Mouse (Mus musculus) thymus, postnatal 10 days (tissue): ENCODE results near the gene Espn.

ENCODE experiments used
- DNase-seq, 2 experiments: peaks; one replicate each; pipeline ENCODE4 v3.0.0; 2021; ENCODE audit warnings: low spot score in 2 of 2

The Espn gene

DNA sequence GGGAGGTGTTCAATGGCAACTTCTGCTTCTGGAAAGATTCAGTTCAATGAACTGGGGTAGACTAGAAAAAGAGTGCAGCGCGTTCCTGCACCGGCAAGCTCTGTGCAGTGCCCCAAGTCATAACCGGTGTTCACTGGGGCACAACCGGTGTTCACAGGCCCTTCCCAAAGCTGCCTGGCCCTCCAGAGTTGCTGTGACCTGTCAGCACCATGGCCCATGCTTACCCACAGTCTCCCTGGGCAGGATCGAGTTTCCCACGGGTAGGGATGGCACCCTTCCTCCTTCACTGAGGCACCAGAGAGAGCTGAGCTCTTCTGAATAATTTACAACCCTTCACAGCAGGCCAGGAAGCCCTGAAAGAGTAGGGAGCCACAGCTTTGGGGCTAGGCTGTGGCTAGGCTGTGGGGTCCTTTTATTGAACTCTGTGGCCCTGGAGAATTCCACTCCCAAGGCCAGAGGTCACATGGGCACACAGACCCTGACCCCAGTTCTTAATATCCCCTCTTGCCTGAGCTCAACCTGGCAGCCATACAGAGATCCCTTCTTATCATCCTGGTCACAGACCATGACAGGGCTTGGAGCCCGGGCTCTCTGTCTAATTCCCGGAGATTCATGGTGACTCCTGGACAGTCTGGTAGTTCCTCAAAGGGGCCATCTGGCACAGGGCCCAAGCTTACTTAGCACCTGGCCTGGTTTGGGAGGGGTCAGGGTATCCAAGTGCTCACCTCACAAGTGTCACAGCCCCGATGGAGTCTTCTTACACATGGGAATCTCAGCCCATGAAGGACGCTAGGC is 5.9 kb downstream of the Espn start:
- DNase-seq = no peak

DNA sequence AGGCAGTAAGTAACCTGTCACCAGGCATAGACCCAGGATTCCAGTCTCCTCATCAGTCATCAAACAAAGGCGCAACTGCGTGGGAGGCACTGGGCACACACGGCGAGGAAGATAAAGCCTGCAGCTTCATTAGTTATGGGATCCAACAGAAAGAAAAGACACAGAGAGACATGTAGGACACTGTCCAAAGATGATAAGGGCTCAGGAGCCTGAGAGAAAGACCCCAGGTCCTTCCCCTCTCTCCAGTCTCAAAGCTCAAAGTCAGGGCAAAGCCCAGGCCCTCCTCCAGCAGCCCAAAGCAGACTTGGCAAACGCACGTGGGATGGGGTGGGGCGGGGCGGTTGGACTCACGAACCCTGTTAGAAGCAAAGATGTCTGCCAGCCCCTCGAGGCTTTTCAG is 6.7 kb downstream of the Espn start:
- no peak for DNase-seq

DNA sequence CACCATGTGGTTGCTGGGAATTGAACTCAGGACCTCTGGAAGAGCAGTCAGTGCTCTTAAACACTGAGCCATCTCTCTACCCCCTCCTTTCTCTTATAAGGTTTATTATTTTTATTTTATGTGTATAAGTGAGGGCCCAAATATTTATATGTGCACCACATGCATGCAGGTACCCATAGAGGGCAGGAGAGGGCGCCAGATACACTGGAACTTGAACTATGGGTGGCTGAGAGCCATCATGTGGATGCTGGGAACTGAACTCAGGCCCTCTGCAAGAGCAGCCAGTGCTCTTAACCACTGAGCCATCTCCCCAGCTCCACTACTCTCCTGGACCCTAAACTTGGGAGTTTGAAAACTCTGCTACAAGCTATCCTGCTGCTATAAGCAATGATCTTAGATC is 8.5 kb downstream of the Espn start:
- no peak for DNase-seq

DNA sequence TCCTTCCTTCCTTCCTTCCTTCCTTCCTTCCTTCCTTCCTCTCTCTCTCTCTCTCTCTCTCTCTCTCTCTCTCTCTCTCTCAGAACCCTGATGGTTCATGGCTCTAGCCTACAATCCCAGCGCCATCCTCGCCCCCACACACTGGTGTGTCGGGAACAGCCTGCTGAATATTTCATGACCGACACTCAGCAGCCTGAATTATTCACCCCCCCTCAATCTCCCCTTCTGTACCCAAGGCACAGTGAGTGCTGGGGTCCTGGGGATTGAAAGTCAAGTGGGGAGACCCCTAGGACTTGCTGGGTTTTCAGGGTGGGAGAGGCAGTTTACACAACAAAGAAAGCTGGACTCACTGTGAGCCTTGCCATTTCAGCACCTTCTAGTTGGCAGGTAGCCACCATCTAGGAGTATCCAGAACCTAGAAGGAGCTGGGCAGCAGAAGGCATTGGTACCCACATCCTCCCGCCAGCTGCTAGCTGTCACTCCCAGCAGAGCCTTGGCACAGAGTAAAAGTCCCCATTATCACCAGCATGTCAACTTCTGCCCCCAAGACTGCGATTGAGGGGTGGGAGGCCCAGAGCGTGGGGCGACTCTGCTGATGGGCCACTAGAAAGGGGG is 10.5 kb downstream of the Espn start:
- no peak for DNase-seq

DNA sequence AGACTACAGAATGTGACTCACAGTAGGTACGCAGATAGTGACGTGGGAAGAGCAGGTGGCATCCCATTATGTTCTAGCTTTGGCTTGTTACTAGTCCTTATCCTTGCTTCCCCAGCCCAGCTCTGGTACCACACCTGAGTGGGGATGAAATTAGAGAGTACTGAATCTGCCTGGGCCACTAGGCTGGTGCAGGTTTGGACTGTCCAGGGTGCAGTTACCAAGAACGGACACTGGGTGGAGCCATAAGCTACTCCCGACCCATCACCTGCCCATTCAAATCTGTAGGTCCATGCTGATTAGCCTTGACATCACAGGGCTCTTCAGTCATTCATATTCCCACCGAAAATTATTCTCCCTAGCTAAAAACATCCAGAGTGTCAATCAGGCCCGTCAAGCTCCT is 11.7 kb downstream of the Espn start:
- peak in 1 of 2 experiments; percentile 58 for DNase-seq

DNA sequence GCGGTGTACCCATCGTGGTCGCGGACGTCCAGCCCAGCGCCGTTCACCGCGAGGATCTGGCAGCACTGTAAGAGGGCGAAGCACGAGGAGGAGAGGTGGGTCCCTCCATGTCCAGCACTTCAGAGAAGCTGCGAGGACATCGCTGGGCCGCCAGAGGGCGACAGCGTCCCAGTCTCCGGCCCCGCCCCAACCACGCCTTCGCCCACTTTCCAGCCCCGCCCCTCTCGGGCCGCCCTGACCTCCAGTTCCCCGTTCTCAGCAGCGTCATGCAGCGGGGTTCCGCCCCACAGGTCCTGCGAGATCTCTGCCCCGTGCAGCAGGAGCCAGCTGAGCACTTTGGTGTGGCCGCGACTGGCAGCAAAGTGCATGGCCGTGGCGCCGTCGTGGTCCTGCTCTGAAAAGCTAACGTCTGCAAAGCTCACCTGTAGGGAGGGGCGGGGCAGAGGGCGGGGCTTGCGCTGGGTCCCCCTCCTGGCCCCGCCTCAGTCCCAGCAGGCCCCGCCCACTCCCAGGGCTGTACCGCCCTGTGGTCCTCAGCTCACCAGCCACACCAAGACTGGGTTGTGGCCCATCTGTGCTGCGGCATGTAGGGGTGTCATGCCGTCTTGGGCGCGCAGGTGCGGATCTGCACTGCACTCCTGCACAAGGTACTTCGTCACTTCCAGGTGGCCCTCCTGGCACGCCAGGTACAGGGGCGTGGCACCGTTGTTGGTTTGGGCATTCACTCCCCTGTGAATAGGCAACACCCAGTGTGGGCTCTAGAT is 13.5 kb downstream of the Espn start:
- peak; percentile 62 to 71 for DNase-seq

DNA sequence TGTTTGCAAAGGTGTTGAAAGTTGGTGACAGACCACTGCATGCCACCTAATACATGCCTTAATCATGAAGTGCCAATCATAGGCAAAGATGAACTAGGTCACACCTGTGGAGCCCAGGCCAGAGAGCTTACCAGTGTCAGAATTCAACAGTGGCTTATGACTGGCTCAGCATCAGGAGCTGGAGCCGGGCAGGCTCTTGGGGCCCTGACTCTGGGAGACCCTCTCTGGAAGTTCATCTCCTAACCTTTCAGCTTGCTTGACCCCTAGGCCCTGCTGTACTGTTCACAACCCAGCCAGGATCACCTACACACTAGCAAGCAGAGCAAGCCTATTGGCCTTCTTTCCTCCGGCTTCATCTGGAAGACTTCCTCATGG is 15.3 kb downstream of the Espn start:
- DNase-seq = no peak

DNA sequence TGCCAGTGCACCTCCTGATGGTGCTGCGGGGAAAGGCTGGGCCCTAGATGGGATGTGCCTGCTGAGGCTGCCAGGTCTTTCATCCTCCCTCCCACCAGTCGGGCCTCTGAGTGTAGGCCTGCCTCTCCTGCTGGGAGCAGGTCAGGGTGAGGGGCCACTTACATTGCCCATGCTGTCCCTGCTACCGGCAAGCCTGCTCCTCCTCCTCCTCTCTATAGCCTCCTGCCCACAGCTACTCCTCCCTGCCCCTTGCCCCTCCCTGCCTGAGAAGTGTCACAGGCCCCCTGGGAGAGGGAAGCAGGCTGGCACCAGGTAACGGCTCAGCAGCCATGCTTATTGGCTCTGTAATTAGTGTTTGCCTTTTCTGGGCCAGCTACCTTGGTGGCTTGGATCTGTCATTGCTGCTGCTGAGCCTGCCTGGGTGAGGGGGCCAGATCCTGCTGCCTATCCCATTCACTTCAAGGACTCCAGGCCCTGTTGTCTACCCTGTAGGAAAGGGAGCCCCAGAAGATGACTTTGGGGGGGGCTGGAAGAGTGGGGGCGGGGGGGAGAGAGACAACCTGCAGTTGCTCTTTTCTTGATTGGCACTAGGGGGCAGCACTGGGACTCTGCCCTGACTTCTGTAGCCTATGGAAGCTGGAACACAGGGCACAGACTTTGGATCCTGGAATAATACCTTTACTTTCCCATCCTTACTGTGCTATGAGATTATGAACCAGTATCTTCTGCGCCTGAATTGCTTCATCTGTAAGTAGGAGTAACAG is 15.9 kb downstream of the Espn start:
- DNase-seq = peak in 1 of 2 experiments; percentile 42

DNA sequence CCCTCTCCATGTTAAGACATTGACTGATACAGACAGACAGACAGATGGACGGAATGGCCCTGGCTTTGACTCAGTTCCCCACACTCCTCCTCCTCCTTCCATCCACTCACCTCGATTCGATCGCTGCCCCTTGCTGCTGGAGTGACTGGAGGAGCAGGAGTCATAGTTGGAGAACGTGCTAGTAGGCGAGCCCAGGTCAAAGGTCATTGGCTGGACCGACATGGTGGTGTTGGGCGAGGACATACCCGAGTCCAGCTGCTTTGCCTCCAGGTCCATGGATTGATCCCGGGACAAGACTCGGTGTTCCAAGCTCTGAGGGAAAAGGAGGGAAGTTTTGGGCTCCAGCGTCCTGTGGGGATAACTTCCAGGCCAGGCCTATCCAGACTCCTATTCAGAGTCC is 16.8 kb downstream of the Espn start:
- DNase-seq = no peak

DNA sequence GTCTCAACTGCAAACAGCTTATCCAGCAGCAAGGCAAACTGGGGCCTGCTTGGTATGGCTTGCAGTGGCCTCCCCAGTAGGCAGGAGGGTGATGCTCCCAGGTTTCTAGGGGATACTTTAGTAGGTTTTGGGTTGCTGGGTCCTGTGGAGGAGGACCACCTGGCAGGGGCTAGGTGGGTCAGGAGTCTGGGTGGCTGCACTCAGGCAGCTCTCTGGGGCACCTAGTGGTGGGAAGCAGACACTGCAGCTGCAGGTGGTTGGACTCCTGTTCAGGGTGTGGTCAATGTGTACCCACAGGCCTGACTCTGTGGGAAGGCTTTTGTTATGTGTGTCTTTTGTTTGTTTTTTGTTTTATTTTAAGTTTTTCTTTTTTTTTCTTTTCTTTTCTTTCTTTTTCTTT is 17.7 kb downstream of the Espn start:
- peak; percentile 56 to 75 for DNase-seq

DNA sequence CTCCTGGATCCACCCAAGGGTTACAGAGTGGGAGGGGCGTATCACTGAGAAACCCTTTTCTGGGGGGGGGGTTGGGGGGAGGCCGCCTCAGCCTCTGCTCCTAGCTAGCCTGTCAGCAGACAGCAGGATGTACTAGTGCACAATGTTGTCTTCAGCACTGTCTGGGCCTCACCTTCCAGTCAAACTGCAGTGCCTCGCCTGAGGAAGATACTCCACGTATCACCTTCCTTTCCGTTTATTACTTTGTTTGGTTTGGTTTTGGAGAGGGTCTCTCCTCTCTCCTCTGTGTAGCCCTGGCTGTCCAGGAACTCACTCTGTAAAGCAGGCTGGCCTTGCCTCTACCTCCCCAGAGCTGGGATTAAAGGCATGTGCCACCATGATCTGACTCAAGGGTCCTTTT is 19.0 kb downstream of the Espn start:
- DNase-seq = no peak

DNA sequence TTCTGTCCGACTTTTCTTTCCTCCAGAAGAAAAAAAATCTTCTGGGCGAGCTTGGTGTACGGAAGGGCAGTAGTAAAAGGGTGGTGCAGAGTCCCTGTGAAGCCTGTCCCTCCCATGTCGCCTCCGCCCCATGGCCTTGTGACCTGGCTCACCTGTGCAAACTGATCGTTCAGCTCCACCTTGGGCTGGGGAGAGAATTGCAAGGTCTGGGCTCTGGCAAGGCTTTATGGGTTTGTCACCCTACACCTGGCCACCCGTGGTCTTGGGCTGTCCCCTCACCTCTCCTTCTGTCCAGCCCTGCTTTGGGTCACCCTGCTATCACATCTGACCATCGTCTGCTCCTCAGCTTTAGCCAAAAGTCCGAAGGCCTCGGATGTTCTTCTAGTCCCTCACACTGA is 19.4 kb downstream of the Espn start:
- DNase-seq = no peak

DNA sequence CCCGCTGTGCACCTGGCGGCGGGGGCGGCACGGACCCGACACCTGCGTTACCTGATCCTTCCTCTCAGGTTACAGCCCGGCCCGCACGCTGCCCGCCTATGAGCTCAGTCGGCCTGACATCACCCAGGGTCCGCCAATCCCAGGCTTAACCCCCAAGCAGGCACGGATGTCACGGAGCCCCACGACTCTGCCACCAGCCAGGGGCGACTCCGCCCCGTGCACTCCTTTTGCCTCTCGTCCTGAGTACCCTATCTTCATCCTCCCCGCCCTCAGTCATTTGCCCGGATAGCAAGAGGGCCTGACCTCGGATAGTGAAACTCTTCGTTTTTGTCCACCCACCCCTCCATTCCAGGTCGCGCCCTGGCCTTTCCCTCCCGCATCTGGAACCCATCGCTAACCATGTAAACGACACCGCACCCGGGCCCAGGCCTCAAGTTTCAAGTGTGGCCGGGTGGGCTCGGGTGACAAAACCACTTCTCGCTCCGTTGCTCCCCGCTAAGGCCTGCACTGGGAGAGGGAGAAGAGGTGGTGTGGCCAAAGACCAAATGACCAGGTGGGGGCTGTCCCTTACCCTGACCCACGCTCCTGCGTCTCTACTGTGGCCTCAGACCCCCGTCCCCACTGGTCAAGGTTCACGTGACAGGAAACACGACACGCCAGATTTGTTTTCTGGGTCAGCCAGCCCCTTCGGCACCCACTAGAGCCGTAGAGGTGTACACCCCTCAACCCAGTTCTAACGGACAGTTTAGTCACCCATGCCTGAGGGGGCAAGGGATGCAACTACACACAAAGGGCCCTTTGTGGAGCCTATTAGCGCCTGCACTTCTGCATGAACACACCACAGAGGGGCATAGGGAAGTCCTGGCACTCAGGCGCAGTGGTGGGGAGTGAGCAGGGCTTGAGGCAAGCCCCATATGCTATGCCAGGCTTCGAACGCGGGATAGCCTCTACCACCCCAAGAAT is 20.1 kb downstream of the Espn start:
- no peak for DNase-seq

DNA sequence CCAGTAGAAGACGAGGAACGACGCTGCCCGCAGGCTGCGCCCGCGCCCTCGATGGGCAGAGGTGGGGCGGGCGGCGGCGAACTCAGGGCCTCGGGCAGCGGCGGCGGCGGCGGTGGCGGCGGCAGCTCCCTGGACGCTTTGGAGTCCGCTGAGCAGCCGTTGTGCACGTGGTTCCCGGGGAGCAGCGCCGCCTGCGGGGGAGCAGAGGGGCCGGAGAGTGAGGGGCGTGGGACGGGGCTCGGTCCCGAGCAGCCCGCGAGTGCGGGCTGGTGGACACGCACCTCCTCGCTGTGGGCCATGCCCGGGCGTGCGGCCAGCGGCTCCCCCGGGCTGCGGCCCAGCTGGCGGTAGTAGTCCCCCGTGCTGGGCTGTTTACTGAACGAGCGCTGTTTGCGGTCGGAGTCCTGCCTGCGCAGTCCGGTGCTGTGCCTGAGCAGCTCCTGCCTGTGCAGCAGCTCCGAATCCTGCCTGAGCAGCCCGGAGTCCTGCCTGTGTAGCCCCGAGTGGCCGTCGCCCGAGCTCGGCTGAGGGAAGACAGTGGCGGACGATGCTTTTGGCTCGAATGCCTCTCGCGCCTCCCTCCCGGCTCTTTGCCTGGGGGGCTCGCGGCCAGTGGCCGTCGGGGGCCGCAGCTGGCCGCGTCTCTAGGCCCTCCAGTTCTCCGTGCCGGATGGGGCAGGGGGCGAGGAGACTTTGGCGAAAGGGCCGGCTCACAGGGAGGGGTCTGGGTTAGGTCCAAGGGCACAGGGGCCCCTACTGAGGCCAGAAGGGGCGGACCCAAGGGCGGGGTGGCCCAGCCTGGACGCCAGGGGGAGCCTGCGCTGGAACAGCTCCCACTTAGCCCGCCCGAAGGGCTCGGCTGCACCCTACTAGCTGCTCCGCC is 21.2 kb downstream of the Espn start:
- DNase-seq = no peak

DNA sequence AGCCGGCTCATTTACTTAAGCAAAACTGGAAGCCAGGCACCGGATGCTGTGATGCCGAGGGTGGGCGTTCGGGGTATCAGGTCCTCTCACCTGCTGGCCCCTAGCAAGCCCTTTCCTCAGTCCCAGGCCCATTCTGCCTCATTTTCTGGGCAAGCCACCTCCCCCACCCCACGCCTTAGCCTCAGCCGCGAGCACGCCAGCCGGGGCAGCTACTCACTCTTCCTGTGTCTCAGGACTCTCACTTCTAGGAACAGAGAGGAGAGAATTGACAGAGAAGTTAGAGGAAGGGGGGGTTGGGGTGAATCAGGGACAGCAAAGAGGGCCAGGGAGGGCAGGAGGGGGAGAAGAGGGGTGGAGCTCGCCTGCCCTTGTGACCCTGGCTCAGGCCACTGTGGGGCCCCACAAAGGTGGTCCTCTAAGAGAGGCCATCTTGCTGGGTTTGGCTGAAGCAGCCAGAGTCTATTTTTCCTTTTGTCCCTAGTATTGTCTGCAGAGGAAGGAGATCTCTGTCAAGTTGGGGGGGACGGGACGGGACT is 22.7 kb downstream of the Espn start:
- DNase-seq = no peak

DNA sequence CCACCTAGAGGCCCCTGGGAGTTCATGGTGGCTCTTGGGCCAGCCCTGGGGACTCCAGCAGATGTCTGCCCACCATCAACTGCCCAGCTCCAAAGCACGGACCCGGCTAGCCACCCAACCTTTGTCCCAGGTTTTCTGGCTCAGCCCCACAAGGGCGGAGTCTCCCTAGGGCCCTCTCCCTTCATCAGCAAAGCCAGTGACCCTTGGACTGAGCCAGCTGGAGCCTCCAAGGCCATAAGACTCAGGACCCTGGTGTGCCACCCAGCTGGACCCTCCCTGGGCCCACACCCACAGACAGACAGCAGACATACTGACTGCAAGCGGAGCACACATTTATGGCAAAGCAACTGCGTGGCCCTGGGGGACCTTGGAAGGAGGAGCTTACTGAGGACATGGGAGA is 23.4 kb downstream of the Espn start:
- no peak for DNase-seq

DNA sequence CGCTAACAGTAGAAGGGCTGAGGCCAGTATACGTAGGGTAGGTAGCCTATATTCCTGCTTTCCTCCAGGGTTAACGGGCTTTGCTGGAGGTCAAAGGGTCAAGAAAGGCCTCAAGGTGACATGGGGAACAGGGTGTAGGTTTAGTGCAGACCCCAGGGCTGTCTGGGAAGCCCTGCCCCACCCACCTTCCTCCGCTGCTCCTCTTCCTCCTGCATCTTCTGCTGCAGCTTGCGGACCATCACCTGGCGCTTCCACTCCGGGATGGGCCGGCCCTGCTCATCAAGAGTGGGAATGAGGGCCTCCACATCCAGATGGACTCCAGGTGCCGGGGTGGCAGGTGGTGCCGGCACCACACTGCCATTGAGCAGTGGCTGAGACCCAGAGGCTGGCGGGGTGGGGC is 24.3 kb downstream of the Espn start:
- DNase-seq = no peak

DNA sequence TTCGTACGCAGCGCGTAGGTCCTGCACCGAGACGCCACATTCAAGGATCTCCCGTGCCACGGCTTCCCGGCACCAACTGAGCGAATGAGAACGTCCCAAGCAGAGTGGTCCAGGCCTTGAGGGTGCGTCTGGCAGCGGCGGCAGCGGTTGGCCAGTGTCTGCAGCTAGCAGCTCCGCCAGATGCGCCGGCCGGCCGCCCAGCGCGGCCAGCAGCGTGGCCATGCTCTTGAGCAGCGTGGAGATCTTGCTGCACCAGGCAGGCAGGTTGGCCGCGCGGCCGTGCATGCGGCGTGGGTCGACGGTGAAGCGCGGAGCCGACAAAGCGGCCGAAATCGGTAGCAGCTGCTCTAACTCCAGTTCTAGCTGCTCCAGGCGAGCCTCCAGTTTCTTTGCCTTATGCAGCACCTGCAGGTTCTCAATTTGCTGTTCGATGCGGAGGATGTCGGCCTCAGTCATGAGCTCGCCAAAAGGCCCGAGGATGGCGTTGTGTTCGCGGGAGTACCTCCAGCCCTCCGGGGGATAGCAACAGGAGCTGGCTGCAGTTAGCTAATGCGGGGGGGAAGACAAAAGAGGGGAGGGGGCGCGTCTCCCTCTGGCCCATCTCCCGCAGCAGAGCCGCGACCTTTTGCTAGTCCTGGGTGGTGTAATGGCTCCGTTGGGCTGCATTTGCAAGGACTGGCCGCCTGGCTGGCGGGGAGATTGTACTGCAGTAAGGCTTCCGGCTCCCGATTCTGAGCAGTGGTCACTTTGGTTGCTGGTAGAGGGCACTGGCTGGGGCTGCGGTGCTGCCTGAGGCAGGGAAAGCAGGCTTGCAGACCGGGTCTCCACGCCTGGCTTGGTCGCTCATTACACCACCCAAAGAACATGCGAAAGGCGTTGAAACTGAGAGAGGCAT is 25.9 kb downstream of the Espn start:
- no peak for DNase-seq
